Comparison of ENCODE assay signal across 16 mouse cellular contexts in genomic region chr1:131842221-131842620, GRCm38 (mm10). TPM values are rescaled to one million over a fixed set of nuclear protein-coding genes. Genes with fewer than 3 reads are reported as not detected.
"Had no signal": no experiment of that assay in that cellular context is flagged by ENCODE, and none has a peak within 500 bp of the region (broad histone marks: within the 10 kb centered on the region; RNA-seq: fewer than 3 reads in every experiment).

No protein-coding gene starts in this region.

- H3K27ac ChIP-seq: limb, embryonic 12.5 days; liver, embryonic 13.5 days; lung, embryonic 15.5 days; macrophage; midbrain, embryonic 15.5 days; neural tube, embryonic 12.5 days; stomach, postnatal 0 days had no signal

- H3K4me3 ChIP-seq: limb, embryonic 12.5 days; liver, embryonic 13.5 days; lung, embryonic 15.5 days; megakaryocyte, embryonic 14.5 days; midbrain, embryonic 15.5 days; neural tube, embryonic 12.5 days had no signal

- H3K4me2 ChIP-seq: limb, embryonic 12.5 days; liver, embryonic 13.5 days; lung, embryonic 15.5 days; midbrain, embryonic 11.5 days; midbrain, embryonic 15.5 days; neural tube, embryonic 12.5 days had no signal

- H3K36me3 ChIP-seq: midbrain, embryonic 15.5 days had no signal

- ATAC-seq: liver, postnatal 0 days; midbrain, embryonic 15.5 days had no signal

- H3K27me3 ChIP-seq: limb, embryonic 12.5 days; liver, embryonic 13.5 days; lung, embryonic 15.5 days; megakaryocyte, embryonic 14.5 days; midbrain, embryonic 15.5 days; neural tube, embryonic 12.5 days had no signal

- H3K4me1 ChIP-seq: limb, embryonic 12.5 days; lung, embryonic 15.5 days; midbrain, embryonic 15.5 days; neural tube, embryonic 12.5 days had no signal

- DNase-seq: kidney, postnatal 25 days; liver; liver, embryonic 13.5 days; liver, postnatal 0 days; lung, postnatal 14 days; thymus, postnatal 4 days had no signal

- H3K9ac ChIP-seq: liver, embryonic 13.5 days; liver, postnatal 0 days; lung, embryonic 15.5 days; midbrain, embryonic 15.5 days; neural tube, embryonic 12.5 days had no signal

- H3K9me3 ChIP-seq: limb, embryonic 12.5 days; liver, embryonic 13.5 days; lung, embryonic 15.5 days; megakaryocyte, embryonic 14.5 days; midbrain, embryonic 15.5 days; neural tube, embryonic 12.5 days had no signal

RNA-seq across cellular contexts. Expression of gene Pm20d1, which starts 45.0 kb away (rescaled TPM):
- total RNA-seq: monocyte, adult 5-6 weeks; neutrophil, adult 5-6 weeks had no signal
- polyA plus RNA-seq: macrophage had no signal
